Mouse (Mus musculus) forebrain, embryonic 15.5 days (tissue): ENCODE data around the gene Prkcb. TPM values are rescaled to one million over a fixed set of nuclear protein-coding genes. Genes with fewer than 3 reads are reported as not detected.

ENCODE experiments used
- ATAC-seq: fragments of 200-750 bp; cut with Nextera tagmentation; replicated peaks from 2 replicates; pipeline ENCODE4 v1.8.0; 2017; ENCODE audit warnings: mild to moderate bottlenecking, moderate TSS enrichment, moderate library complexity
- H3K27ac ChIP-seq: fragments of 300-500 bp; sonication (generic); replicated peaks from 2 replicates; pipeline ENCODE4 v1.5.1; 2015; ENCODE audit warnings: mild to moderate bottlenecking, inconsistent platforms
- H3K27me3 ChIP-seq: fragments of 300-500 bp; sonication (generic); 2 replicates; pipeline ENCODE4 v1.6.1; 2015; ENCODE audit warnings: inconsistent platforms
- H3K36me3 ChIP-seq: fragments of 300-500 bp; sonication (generic); 2 replicates; pipeline ENCODE4 v1.6.1; 2015; ENCODE audit warnings: mild to moderate bottlenecking, inconsistent platforms
- H3K4me1 ChIP-seq: fragments of 300-500 bp; sonication (generic); 2 replicates; pipeline ENCODE4 v1.6.1; 2015; ENCODE audit warnings: inconsistent platforms
- H3K4me2 ChIP-seq: fragments of 300-500 bp; sonication (generic); replicated peaks from 2 replicates; pipeline ENCODE4 v1.6.1; 2015; ENCODE audit warnings: mild to moderate bottlenecking, inconsistent platforms
- H3K4me3 ChIP-seq: fragments of 300-500 bp; sonication (generic); 2 replicates; pipeline ENCODE4 v1.5.1; 2015; ENCODE audit warnings: mild to moderate bottlenecking, inconsistent platforms
- H3K9ac ChIP-seq: fragments of 300-500 bp; sonication (generic); replicated peaks from 2 replicates; pipeline ENCODE4 v1.6.1; 2015; ENCODE audit warnings: mild to moderate bottlenecking, inconsistent platforms
- H3K9me3 ChIP-seq: fragments of 300-500 bp; sonication (generic); 2 replicates; pipeline ENCODE4 v1.6.1; 2016; ENCODE audit warnings: inconsistent platforms
- WGBS: fragments of 180-500 bp; shearing (Covaris S2); methylation state at CpG from one replicate; pipeline ENCODE4 v1.1.7; 2015; ENCODE audit warnings: mixed read lengths; 5-methylcytosine and 5-hydroxymethylcytosine counted together
- polyA plus RNA-seq: library from polyadenylated mRNA; unstranded; fragments of >200 nt; fragmentation: Nextera tagmentation; extraction: Ambion mirVana; gene quantifications from 2 replicates; pipeline ENCODE4 v1.2.1, GENCODE M21; 2015

Prkcb gene
- polyA plus RNA-seq, 1 experiment from 2014 or later = 48.6 TPM

DNA sequence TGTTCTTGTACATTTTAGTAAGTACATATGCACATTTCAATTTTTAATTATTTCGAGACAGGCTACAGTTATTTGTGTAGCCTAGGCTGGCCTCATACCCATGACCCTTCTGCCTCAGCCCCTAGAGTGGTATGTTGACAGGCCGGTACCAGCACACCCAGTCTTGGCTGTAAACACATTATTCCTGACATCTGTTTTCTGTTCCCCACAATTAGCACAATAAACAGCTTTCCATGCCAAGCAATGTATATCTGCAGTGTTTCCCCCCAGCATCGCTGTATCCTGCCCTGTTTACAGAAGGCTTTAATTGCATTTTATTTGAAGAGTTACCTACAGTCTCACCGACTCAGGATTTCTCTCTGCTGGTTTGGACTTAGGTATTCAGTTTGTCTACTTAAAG lies 64.8 kb downstream of the Prkcb start:
- no peak overlapping the region for H3K9ac ChIP-seq
- H3K27ac ChIP-seq = no peak overlapping the region
- no peak overlapping the region for H3K4me2 ChIP-seq
- no peak for ATAC-seq
- no peaks in the 10 kb centered on the region for H3K27me3 ChIP-seq
- H3K4me1 ChIP-seq = peaks cover 22% of the 10 kb centered on the region
- no peak overlapping the region for H3K4me3 ChIP-seq
- no peaks in the 10 kb centered on the region for H3K9me3 ChIP-seq
- H3K36me3 ChIP-seq = no peaks in the 10 kb centered on the region
- 49% methylated on average over 4 of the region's 4 CpGs for WGBS

DNA sequence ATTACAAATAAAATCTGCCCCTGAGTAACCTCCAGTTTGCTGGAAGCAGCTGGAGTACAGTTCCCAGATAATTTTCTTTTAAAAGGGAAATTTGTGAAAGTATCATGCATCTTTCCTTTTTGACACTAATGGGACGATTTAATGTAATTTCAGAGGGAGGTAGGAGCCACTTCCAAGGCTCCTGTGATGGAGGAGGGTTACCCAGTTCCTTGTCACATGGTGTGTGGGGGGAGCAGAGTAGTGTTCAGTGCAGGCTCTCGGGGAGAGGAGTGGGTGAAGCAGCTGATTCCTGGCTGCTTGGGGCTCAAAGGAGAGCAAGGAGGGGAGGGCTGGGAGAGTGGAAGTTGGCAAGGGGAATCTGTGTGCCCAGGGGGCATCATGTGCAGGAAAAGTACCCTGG lies 68.4 kb downstream of the Prkcb start:
- 37% methylated on average over 2 of the region's 2 CpGs for WGBS
- Histone ChIP-seq H3K36me3 (no peaks in the 10 kb centered on the region), H3K27ac (0 out of 2 replicates have a peak overlapping the region, but pooled peaks have one; percentile 3), H3K4me3 (no peak overlapping the region), H3K4me1 (peaks cover 22% of the 10 kb centered on the region), H3K9me3 (no peaks in the 10 kb centered on the region), H3K4me2 (no peak overlapping the region), H3K9ac (no peak overlapping the region), H3K27me3 (no peaks in the 10 kb centered on the region)
- peak; percentile 63; the same call in 1 of the 2 replicates for ATAC-seq

DNA sequence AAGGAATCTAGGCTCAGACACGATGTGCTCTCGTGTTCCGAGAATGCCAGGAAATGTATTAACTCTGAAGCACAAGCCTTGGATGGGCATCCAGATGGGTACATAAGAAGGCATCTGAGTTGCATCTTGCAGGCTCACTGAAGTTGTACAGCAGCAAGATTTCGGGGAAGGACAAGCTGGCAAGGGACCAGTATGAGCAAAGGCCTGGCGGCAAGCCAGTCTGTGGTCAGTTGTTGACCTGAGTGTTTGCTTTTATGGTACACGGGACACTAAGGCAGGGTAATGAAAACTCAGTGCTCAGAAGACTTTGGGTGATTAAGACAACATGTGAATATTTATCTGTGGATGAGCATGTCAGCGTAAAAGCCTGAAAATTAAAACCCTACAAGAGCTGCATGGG lies 69.3 kb downstream of the Prkcb start:
- 81% methylated on average over 7 of the region's 7 CpGs for WGBS
- Histone ChIP-seq H3K27me3 (no peaks in the 10 kb centered on the region), H3K27ac (no peak overlapping the region), H3K4me1 (peaks cover 15% of the 10 kb centered on the region), H3K4me2 (no peak overlapping the region), H3K4me3 (no peak overlapping the region), H3K9ac (no peak overlapping the region), H3K9me3 (no peaks in the 10 kb centered on the region), H3K36me3 (no peaks in the 10 kb centered on the region)
- ATAC-seq = no peak

DNA sequence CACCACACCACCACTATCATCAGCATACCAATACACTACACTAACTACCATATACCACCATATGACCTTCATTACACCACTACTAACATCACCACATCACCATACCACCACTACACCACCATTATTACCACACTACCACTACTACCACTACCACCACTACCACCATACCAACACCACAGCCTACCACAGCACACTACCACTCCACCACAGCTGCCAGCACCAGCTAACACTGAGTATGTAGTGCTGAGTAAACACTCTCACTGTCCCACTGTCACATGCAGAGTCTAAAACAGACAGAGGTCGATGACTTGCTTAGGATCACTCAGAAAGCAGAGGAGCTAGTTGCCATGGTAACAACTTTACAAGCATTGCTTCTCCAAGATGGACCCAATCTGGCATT lies 78.1 kb downstream of the Prkcb start:
- Histone ChIP-seq H3K27ac (no peak overlapping the region), H3K4me1 (no peaks in the 10 kb centered on the region), H3K36me3 (no peaks in the 10 kb centered on the region), H3K4me3 (no peak overlapping the region), H3K27me3 (no peaks in the 10 kb centered on the region), H3K9ac (no peak overlapping the region), H3K9me3 (no peaks in the 10 kb centered on the region), H3K4me2 (no peak overlapping the region)
- no peak for ATAC-seq
- 70% methylated on average over 1 of the region's 1 CpGs for WGBS

DNA sequence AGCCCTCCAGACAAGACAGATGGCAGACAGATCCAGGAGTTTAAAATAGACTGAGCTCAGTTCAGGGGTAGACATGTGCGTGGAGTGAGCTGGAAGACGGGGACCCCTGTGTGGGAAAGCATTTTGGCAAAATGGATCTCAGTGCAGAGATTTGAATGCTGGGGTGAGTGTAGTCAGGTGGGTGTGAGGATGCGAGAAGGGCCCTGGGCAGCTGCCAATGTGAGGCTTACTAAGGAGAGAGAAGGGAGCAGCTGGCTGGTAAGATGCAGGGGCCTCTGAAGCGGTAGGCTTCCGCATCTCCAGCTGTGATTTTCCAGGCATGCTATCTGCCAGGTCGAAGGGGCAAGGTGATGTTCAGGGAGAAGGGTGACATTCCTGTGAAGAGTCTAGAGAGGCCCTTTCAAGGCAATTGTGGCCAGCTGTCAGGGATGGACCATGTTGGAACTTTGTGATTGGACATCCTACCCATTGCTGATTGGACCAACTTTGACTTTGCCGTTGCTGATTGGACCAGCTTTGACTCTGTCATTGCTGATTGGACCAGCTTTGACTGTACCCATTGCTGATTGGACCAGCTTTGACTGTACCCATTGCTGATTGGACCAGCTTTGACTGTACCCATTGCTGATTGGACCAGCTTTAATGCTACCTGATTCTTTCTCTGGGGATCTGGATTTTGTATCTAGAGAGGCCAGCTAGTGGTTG lies 78.9 kb downstream of the Prkcb start:
- Histone ChIP-seq H3K4me3 (no peak overlapping the region), H3K36me3 (no peaks in the 10 kb centered on the region), H3K27me3 (no peaks in the 10 kb centered on the region), H3K4me2 (no peak overlapping the region), H3K4me1 (no peaks in the 10 kb centered on the region), H3K9me3 (no peaks in the 10 kb centered on the region), H3K27ac (no peak overlapping the region), H3K9ac (no peak overlapping the region)
- 84% methylated on average over 7 of the region's 7 CpGs for WGBS
- ATAC-seq = no peak

DNA sequence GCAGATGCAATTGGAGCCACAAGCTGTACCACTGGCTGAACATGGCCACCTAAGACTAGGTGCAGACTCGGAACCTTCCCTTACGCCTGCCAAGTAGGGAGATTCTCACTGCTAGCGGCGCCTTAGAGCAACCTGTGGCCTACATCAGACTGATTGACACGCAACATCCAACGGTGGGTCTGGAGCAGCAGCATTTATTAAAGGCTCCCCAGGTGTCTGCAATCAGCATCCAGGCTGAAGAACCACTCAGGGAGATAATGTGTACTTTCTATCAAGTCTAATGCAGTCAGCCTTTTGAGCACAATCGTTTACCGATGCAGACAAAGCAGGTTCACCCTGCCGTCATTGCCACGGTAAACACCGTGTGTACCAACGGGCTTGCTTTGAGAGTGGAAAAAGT lies 81.9 kb downstream of the Prkcb start:
- Histone ChIP-seq H3K36me3 (no peaks in the 10 kb centered on the region), H3K27ac (no peak overlapping the region), H3K4me2 (no peak overlapping the region), H3K27me3 (no peaks in the 10 kb centered on the region), H3K9ac (no peak overlapping the region), H3K4me3 (no peak overlapping the region), H3K9me3 (no peaks in the 10 kb centered on the region), H3K4me1 (no peaks in the 10 kb centered on the region)
- no peak for ATAC-seq
- 73% methylated on average over 12 of the region's 12 CpGs for WGBS

DNA sequence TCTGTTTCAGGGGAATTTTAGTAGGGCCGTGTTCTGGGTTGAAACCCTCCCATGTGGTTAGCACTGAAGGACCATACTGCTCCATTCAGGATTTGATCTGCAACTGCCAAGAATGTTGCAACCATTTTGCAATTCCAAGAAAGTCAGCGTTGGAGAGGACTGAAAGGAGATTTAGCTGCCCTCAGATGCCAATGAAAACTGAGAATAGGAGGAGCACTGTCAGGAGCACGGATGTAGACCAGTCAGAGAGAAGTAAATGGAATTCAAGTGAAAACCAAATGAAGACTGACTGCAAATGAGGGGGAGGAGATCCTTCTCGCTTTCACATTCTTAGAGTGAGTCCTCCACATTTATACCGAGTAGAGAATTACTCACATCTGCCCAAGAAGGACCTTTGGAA lies 83.4 kb downstream of the Prkcb start:
- 78% methylated on average over 5 of the region's 5 CpGs for WGBS

DNA sequence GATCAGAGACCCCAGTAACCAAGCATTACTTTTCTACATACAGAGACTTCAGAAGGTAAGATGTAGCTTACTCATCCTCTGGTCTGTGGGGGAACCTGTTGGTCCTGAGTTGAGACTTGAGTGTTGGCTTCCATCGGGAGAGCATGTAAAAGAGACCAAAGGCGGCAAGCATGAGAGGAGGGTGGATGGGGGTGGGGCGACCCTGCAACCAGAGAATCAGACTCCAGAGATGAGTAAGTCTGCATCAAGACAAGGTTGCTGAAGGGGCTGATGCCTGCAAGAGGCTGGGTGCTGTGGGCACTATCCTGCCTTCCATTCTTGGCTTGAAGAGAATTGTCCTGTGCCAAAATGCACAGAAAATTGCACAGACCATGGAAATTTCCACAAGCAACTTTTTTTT lies 83.8 kb downstream of the Prkcb start:
- no peak overlapping the region for H3K27ac ChIP-seq
- no peak overlapping the region for H3K4me2 ChIP-seq
- H3K27me3 ChIP-seq = no peaks in the 10 kb centered on the region
- no peaks in the 10 kb centered on the region for H3K36me3 ChIP-seq
- H3K4me1 ChIP-seq = no peaks in the 10 kb centered on the region
- 78% methylated on average over 3 of the region's 3 CpGs for whole genome bisulfite sequencing
- no peaks in the 10 kb centered on the region for H3K9me3 ChIP-seq
- H3K9ac ChIP-seq = no peak overlapping the region
- H3K4me3 ChIP-seq = no peak overlapping the region
- no peak for ATAC-seq

More for the DNA sequence above, 83.4 kb downstream of the Prkcb start:
- Histone ChIP-seq H3K9ac (no peak overlapping the region), H3K4me3 (no peak overlapping the region), H3K4me1 (no peaks in the 10 kb centered on the region), H3K27ac (no peak overlapping the region), H3K27me3 (no peaks in the 10 kb centered on the region), H3K9me3 (no peaks in the 10 kb centered on the region), H3K4me2 (no peak overlapping the region), H3K36me3 (no peaks in the 10 kb centered on the region)
- no peak for ATAC-seq

DNA sequence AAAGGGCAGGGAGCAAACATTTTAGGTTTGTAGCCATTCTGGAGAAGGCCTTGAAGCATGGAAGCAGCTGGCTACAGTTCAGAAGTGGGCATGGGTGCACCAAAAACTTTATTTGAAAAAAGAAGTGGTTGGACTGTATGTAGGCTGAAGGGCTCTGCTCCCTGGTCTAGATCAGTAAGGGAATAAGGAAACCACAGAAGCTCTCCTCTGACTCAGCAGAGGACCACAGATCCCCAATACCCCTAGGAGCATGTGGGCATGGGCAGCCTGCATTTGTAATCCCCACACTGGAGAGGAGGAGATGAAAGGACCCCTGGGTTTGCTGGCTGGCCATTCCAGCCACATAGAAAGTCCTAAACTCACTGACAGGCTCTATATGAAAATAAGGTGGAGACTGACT lies 88.3 kb downstream of the Prkcb start:
- ATAC-seq = no peak
- H3K4me2 ChIP-seq = no peak overlapping the region
- peaks cover 15% of the 10 kb centered on the region for H3K4me1 ChIP-seq
- H3K9me3 ChIP-seq = no peaks in the 10 kb centered on the region
- H3K9ac ChIP-seq = no peak overlapping the region
- H3K4me3 ChIP-seq = no peak overlapping the region
- no peaks in the 10 kb centered on the region for H3K27me3 ChIP-seq
- no peaks in the 10 kb centered on the region for H3K36me3 ChIP-seq
- H3K27ac ChIP-seq = no peak overlapping the region

DNA sequence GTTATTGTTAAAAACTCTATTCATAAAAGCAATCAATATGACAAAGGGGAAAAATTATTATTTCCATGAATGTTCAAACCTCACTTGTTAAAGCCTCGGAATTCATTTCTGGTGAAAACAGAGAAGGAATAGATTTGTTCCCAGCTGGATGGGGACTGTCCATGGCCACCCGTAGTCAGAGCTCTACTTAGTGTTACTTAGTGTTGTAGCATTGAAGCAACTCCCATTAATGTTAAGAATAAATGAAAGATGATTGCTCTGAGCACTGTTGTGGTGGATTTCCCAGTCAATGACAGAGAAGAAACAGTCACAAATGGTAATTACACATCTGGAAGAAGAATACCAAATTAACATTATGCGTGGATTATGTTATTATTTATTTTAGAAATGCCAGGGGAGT lies 89.4 kb downstream of the Prkcb start:
- Histone ChIP-seq H3K9me3 (no peaks in the 10 kb centered on the region), H3K27ac (0 out of 2 replicates have a peak overlapping the region, but pooled peaks have one; percentile 19), H3K9ac (no peak overlapping the region), H3K4me1 (peaks cover 15% of the 10 kb centered on the region), H3K36me3 (no peaks in the 10 kb centered on the region), H3K4me3 (no peak overlapping the region), H3K27me3 (no peaks in the 10 kb centered on the region), H3K4me2 (no peak overlapping the region)
- WGBS = 49% methylated on average over 3 of the region's 3 CpGs
- peak; percentile 53 for ATAC-seq

DNA sequence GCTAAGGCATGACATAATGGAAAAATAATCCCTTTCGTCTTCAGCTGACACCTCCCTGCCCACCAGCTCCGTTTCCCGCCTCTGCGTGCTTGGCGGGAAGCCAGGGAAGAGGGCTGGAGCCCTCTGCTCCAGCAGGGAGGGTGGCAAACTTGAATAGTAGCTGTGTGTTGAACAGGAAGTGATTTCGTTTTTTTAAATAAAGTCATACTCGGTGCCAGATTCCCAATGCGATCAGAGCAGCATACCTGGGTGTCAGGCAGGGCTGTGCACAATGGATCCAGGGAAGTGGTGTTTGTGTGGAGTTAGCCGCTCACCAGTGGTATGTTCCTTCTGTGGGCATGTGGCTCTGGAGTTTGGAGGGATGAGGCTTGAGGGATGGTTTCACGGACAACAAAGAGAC lies 89.9 kb downstream of the Prkcb start:
- H3K27ac ChIP-seq = 0 out of 2 replicates have a peak overlapping the region, but pooled peaks have one; percentile 19
- no peak overlapping the region for H3K9ac ChIP-seq
- no peaks in the 10 kb centered on the region for H3K27me3 ChIP-seq
- peaks cover 15% of the 10 kb centered on the region for H3K4me1 ChIP-seq
- H3K9me3 ChIP-seq = no peaks in the 10 kb centered on the region
- no peak overlapping the region for H3K4me3 ChIP-seq
- H3K4me2 ChIP-seq = no peak overlapping the region
- no peaks in the 10 kb centered on the region for H3K36me3 ChIP-seq
- ATAC-seq = peak; percentile 72
- WGBS = 14% methylated on average over 10 of the region's 10 CpGs

DNA sequence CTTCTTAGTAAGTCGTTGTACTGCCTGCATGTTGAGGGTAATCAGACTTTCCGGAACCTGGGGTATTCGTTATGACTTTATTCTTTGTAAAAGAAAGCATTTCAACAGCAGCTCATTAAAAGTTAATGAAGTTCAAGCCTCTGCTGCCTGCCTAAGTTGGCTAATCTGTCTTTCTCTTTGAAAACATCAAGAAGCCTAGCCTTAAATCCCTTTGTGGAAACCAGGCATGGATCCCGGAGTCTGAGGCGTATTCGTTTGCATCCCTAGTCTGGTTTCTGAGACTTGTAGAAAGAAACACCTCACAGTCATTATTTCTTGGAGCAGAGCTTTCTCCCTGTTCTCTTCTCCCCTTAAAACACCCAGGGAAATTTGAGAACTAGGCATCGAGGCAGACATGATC lies 90.7 kb downstream of the Prkcb start:
- H3K27ac ChIP-seq = no peak overlapping the region
- no peak overlapping the region for H3K4me3 ChIP-seq
- H3K27me3 ChIP-seq = no peaks in the 10 kb centered on the region
- H3K4me2 ChIP-seq = no peak overlapping the region
- no peak overlapping the region for H3K9ac ChIP-seq
- no peaks in the 10 kb centered on the region for H3K36me3 ChIP-seq
- H3K9me3 ChIP-seq = no peaks in the 10 kb centered on the region
- peaks cover 15% of the 10 kb centered on the region for H3K4me1 ChIP-seq
- ATAC-seq = no peak
- 8% methylated on average over 7 of the region's 7 CpGs for WGBS
